Mouse (Mus musculus) limb, embryonic 11.5 days (tissue): ENCODE measurements around the gene Arhgef7. TPM values are rescaled to one million over a fixed set of nuclear protein-coding genes. Genes with fewer than 3 reads are reported as not detected.

Source experiments
- ATAC-seq: fragments of 200-750 bp; cut with Nextera tagmentation; 2 replicates; pipeline ENCODE4 v1.8.0; 2017; ENCODE audit warnings: low read depth; ENCODE audit not compliant: insufficient number of reproducible peaks, low FRiP score, low TSS enrichment
- DNase-seq: peaks from one replicate; pipeline ENCODE4 v3.0.0-alpha.2; 2015; ENCODE audit warnings: low spot score
- H3K27ac ChIP-seq: fragments of 300-500 bp; sonication (generic); replicated peaks from 2 replicates; pipeline ENCODE4 v1.5.1; 2014; ENCODE audit warnings: low read depth, mild to moderate bottlenecking, low read length
- H3K27me3 ChIP-seq: fragments of 300-500 bp; sonication (generic); 2 replicates; pipeline ENCODE4 v1.6.1; 2014; ENCODE audit warnings: mild to moderate bottlenecking, low read length, mixed read lengths; ENCODE audit not compliant: control insufficient read depth, insufficient read depth
- H3K36me3 ChIP-seq: fragments of 300-500 bp; sonication (generic); 2 replicates; pipeline ENCODE4 v1.6.1; 2014; ENCODE audit warnings: mild to moderate bottlenecking, low read length, moderate library complexity, mixed read lengths; ENCODE audit not compliant: control insufficient read depth, insufficient read depth
- H3K4me1 ChIP-seq: fragments of 300-500 bp; sonication (generic); 2 replicates; pipeline ENCODE4 v1.6.1; 2014; ENCODE audit warnings: low read length, mixed read lengths; ENCODE audit not compliant: control insufficient read depth, insufficient read depth
- H3K4me2 ChIP-seq: fragments of 300-500 bp; sonication (generic); 2 replicates; pipeline ENCODE4 v1.6.1; 2014; ENCODE audit warnings: low read depth, mild to moderate bottlenecking, moderate library complexity; ENCODE audit not compliant: severe bottlenecking
- H3K4me3 ChIP-seq: fragments of 300-500 bp; sonication (generic); 2 replicates; pipeline ENCODE4 v1.5.1; 2014; ENCODE audit warnings: low read depth, low read length
- H3K9ac ChIP-seq: fragments of 300-500 bp; sonication (generic); 2 replicates; pipeline ENCODE4 v1.6.1; 2014; ENCODE audit warnings: mild to moderate bottlenecking, low read length
- H3K9me3 ChIP-seq: fragments of 300-500 bp; sonication (generic); 2 replicates; pipeline ENCODE4 v1.6.1; 2016; ENCODE audit warnings: low read length; ENCODE audit not compliant: control insufficient read depth
- WGBS: fragments of 180-500 bp; shearing (Covaris S2); extraction: QIAGEN DNeasy Blood & Tissue Kit; methylation state at CpG from one replicate; pipeline ENCODE4 v1.1.7; 2014; 5-methylcytosine and 5-hydroxymethylcytosine counted together
- polyA plus RNA-seq: library from polyadenylated mRNA; unstranded; fragments of >200 nt; fragmentation: Nextera tagmentation; extraction: Ambion mirVana; gene quantifications from 2 replicates; pipeline ENCODE4 v1.2.1, GENCODE M21; 2014

Arhgef7 gene
- polyA plus RNA-seq, 1 experiment from 2014 or later, result 52.0 TPM

GRCm38 (mm10) chr8:11799098-11799497 is 71.6 kb downstream of the Arhgef7 start:
- H3K4me1 ChIP-seq, result no peaks in the 10 kb centered on the region
- DNase-seq (no peak), ATAC-seq (no peak)
- H3K9ac ChIP-seq, result no peak overlapping the region
- no peaks in the 10 kb centered on the region for H3K27me3 ChIP-seq
- no peak overlapping the region for H3K27ac ChIP-seq
- WGBS, result 81% methylated on average over 3 of the region's 3 CpGs
- H3K9me3 ChIP-seq, result no peaks in the 10 kb centered on the region
- H3K4me3 ChIP-seq, result no peak overlapping the region
- H3K4me2 ChIP-seq, result no peak overlapping the region
- peaks cover 2% of the 10 kb centered on the region; the same call in 1 of the 2 replicates for H3K36me3 ChIP-seq

DNA sequence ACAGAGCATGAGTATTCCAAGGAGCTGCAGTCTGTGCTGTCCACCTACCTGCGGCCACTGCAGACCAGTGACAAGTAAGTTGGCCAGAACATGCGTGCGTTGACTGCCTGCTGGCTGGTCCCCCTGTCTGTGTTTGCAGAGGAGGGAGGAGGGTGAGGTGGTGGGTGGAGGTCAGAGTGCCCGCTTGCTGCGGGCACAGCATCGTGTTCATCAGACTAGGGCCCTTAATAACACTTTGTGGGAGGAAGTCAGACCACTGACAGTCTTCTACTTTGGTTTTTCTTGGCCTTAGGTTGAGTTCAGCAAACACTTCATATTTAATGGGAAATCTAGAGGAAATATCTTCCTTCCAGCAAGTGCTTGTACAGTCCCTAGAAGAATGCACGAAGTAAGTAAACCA is 73.0 kb downstream of the Arhgef7 start:
- no peak for DNase-seq
- 86% methylated on average over 7 of the region's 7 CpGs for WGBS
- Histone ChIP-seq H3K27ac (no peak overlapping the region), H3K4me1 (no peaks in the 10 kb centered on the region), H3K9me3 (no peaks in the 10 kb centered on the region), H3K9ac (no peak overlapping the region), H3K27me3 (no peaks in the 10 kb centered on the region), H3K4me3 (no peak overlapping the region), H3K4me2 (no peak overlapping the region), H3K36me3 (peaks cover 2% of the 10 kb centered on the region; the same call in 1 of the 2 replicates)
- ATAC-seq, result no peak

- H3K4me2 ChIP-seq, result no peak overlapping the region
- ATAC-seq (no peak), DNase-seq (no peak)
- WGBS, result 77% methylated on average over 8 of the region's 8 CpGs
- H3K27me3 ChIP-seq, result no peaks in the 10 kb centered on the region
- no peak overlapping the region for H3K27ac ChIP-seq
- no peak overlapping the region for H3K9ac ChIP-seq
- no peaks in the 10 kb centered on the region for H3K9me3 ChIP-seq
- no peaks in the 10 kb centered on the region for H3K4me1 ChIP-seq
- peaks cover 6% of the 10 kb centered on the region; the same call in 1 of the 2 replicates for H3K36me3 ChIP-seq
- H3K4me3 ChIP-seq, result no peak overlapping the region
These were observed 74.0 kb downstream of the Arhgef7 start for GRCm38 (mm10) chr8:11801571-11801970.

GRCm38 (mm10) chr8:11804914-11805313 is 77.4 kb downstream of the Arhgef7 start:
- ATAC-seq, result no peak
- Histone ChIP-seq H3K36me3 (peaks cover 23% of the 10 kb centered on the region), H3K4me2 (no peak overlapping the region), H3K9ac (no peak overlapping the region), H3K4me1 (no peaks in the 10 kb centered on the region), H3K9me3 (no peaks in the 10 kb centered on the region), H3K27ac (no peak overlapping the region), H3K4me3 (no peak overlapping the region), H3K27me3 (no peaks in the 10 kb centered on the region)
- 97% methylated on average over 4 of the region's 4 CpGs for WGBS
- DNase-seq, result no peak

GRCm38 (mm10) chr8:11806252-11806651 is 78.7 kb downstream of the Arhgef7 start:
- no peak overlapping the region for H3K4me3 ChIP-seq
- no peak overlapping the region for H3K4me2 ChIP-seq
- no peaks in the 10 kb centered on the region for H3K9me3 ChIP-seq
- H3K27me3 ChIP-seq, result no peaks in the 10 kb centered on the region
- no peaks in the 10 kb centered on the region for H3K4me1 ChIP-seq
- DNase-seq (no peak), ATAC-seq (no peak)
- no peak overlapping the region for H3K27ac ChIP-seq
- WGBS, result 95% methylated on average over 6 of the region's 6 CpGs
- peaks cover 30% of the 10 kb centered on the region for H3K36me3 ChIP-seq
- H3K9ac ChIP-seq, result no peak overlapping the region

DNA sequence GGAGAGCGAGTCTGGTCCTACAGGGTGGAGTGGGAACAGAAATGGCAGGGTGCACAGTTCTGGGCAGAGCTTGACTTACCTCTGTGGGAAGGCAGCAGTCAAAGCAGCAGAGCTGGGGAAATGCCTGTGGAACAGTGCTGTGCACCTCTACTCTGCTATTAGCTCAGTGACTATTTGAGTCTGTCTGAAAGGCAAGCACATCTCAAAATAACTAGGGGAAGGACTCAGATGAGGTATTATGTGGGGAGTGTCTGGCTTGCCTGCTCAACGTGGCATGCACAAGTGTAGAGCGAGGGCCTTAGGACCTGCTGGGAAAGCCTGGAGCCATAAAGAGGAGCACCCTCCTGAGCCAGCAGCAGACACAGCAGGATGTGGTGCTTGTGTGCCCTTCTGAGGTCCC is 79.8 kb downstream of the Arhgef7 start:
- H3K27ac ChIP-seq, result no peak overlapping the region
- WGBS, result 89% methylated on average over 3 of the region's 3 CpGs
- no peaks in the 10 kb centered on the region for H3K4me1 ChIP-seq
- no peak overlapping the region for H3K9ac ChIP-seq
- no peak overlapping the region for H3K4me3 ChIP-seq
- H3K36me3 ChIP-seq, result peaks cover 30% of the 10 kb centered on the region
- DNase-seq, result no peak
- H3K27me3 ChIP-seq, result no peaks in the 10 kb centered on the region
- H3K4me2 ChIP-seq, result no peak overlapping the region
- no peaks in the 10 kb centered on the region for H3K9me3 ChIP-seq
- no peak for ATAC-seq

DNA sequence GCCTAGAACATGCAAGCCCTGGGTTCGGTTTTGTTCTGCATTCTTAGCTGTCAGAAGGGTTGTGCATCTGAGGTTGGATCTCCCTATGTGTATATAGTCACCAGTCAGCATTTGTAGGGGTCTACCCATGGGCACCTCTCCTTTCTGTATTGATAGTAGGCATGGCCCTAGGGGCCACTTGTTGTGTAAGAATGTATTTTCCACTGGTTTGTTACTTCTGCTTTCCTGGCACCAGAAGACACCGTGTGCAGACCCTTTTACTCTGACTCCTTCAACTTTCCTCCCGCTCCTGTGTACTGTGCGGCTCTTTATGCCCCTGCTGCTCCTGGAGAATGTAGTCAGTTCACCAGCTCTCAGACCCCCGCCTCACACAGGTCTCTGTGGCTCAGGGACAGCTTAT is 80.5 kb downstream of the Arhgef7 start:
- 95% methylated on average over 5 of the region's 5 CpGs for WGBS
- H3K9me3 ChIP-seq, result no peaks in the 10 kb centered on the region
- H3K4me2 ChIP-seq, result no peak overlapping the region
- H3K9ac ChIP-seq, result no peak overlapping the region
- H3K4me1 ChIP-seq, result no peaks in the 10 kb centered on the region
- no peak overlapping the region for H3K4me3 ChIP-seq
- H3K36me3 ChIP-seq, result peaks cover 30% of the 10 kb centered on the region
- H3K27ac ChIP-seq, result no peak overlapping the region
- no peaks in the 10 kb centered on the region for H3K27me3 ChIP-seq
- ATAC-seq (no peak), DNase-seq (no peak)

DNA sequence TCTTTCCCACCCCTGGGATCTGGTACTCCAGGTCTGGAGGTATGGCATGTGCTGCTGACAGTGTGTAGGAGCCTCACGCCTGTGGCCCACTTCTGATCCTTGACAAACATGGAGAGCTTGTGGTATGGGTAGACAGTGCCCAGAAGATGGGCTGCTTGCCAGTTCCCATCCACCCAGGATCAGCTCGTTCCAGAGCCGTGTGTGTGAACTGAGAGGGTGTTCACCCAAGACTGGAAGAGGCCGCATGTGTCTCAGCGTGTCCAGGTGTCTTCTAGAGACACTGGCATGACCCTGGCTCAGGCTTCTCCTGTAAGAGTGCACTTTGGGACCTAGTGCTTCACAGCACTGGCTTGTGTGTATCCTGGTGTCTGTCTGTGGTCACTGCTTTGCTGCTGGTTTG is 82.9 kb downstream of the Arhgef7 start:
- 93% methylated on average over 5 of the region's 5 CpGs for WGBS
- Histone ChIP-seq H3K9ac (no peak overlapping the region), H3K4me2 (no peak overlapping the region), H3K4me3 (no peak overlapping the region), H3K36me3 (peaks cover 36% of the 10 kb centered on the region), H3K9me3 (no peaks in the 10 kb centered on the region), H3K4me1 (no peaks in the 10 kb centered on the region), H3K27me3 (no peaks in the 10 kb centered on the region), H3K27ac (no peak overlapping the region)
- DNase-seq (no peak), ATAC-seq (no peak)

GRCm38 (mm10) chr8:11813801-11814200 is 86.3 kb downstream of the Arhgef7 start:
- Histone ChIP-seq H3K4me1 (no peaks in the 10 kb centered on the region), H3K4me2 (no peak overlapping the region), H3K27ac (no peak overlapping the region), H3K27me3 (no peaks in the 10 kb centered on the region), H3K4me3 (no peak overlapping the region), H3K9ac (no peak overlapping the region), H3K36me3 (peaks cover 29% of the 10 kb centered on the region), H3K9me3 (no peaks in the 10 kb centered on the region)
- ATAC-seq, result no peak
- WGBS, result 89% methylated on average over 7 of the region's 7 CpGs
- DNase-seq, result no peak
